Mouse (Mus musculus) myocyte (in vitro differentiated cells): ENCODE measurements around the gene Samd15.

Experiments
- E2F4 ChIP-seq: IDR thresholded peaks from one replicate; pipeline ENCODE4 v1.6.1; 2011; ENCODE audit warnings: mild to moderate bottlenecking, control low read depth, moderate library complexity; ENCODE audit not compliant: insufficient read depth
- POLR2A ChIP-seq: IDR thresholded peaks from one replicate; pipeline ENCODE4 v1.6.1; 2011; ENCODE audit warnings: low read depth, mild to moderate bottlenecking, control low read depth, moderate library complexity; ENCODE audit not compliant: insufficient read length
- POLR2AphosphoS2 ChIP-seq: IDR thresholded peaks from one replicate; pipeline ENCODE4 v1.6.1; 2011; ENCODE audit warnings: low read depth, control low read depth; ENCODE audit not compliant: insufficient read length

GRCm38 (mm10) chr12:87160310-87160709, 39.2 kb upstream of the Samd15 start:
- no peak for TF ChIP-seq POLR2A
- TF ChIP-seq POLR2AphosphoS2, result no peak
- no peak for TF ChIP-seq E2F4
